ENCODE assay signal across 9 mouse cellular contexts in genomic region chr7:45744387-45744786, GRCm38 (mm10). TPM values are rescaled to one million over a fixed set of nuclear protein-coding genes. Genes with fewer than 3 reads are reported as not detected.
DNase-seq lines count a peak whose midpoint lies in the region; ATAC-seq and TF ChIP-seq lines count a peak whose summit lies in the region.
"Had no signal": no experiment of that assay in that cellular context is flagged by ENCODE, and none has a peak within 500 bp of the region (broad histone marks: within the 10 kb centered on the region; RNA-seq: fewer than 3 reads in every experiment).

No protein-coding gene starts in this region.

- no peaks in the 10 kb centered on the region for H3K4me1 ChIP-seq in hindbrain, embryonic 11.5 days (replicated peaks; ENCODE audit: control insufficient read depth, insufficient read depth, low read length)
- H3K4me1 ChIP-seq in hindbrain, embryonic 13.5 days (replicated peaks), result 0 out of 2 replicates have a peak, but pooled peaks cover 6% of the 10 kb centered on the region
- no peaks in the 10 kb centered on the region for H3K4me1 ChIP-seq in hindbrain, postnatal 0 days (ENCODE audit: insufficient read depth, low read length)

- 54% methylated on average over 2 of the region's 2 CpGs for WGBS in hindbrain, embryonic 11.5 days
- WGBS in hindbrain, embryonic 13.5 days, result 49% methylated on average over 2 of the region's 2 CpGs
- WGBS in hindbrain, postnatal 0 days, result 44% methylated on average over 2 of the region's 2 CpGs

- peak; percentile 72 for DNase-seq in hindbrain, embryonic 11.5 days (ENCODE audit: low spot score)
- peak; percentile 83 for DNase-seq in MN1 (ENCODE audit: low spot score)
- DNase-seq in cerebellum, postnatal 10 days, result peak; percentile 90 to 95
- peak; percentile 89 for DNase-seq in hindbrain, postnatal 0 days (ENCODE audit: low spot score)
- peak; percentile 35 to 69 for DNase-seq in left cerebral cortex, adult 8-10 months (ENCODE audit: low spot score in 2 of 2)
- DNase-seq in retina, adult 2 months (ENCODE audit: low read depth, low spot score), result peak; percentile 63
- no peak for DNase-seq in c-Kit-positive CD71-positive TER-119-positive erythroid progenitor cells, embryonic 14.5 days (ENCODE audit: low spot score)

- H3K36me3 ChIP-seq in hindbrain, embryonic 11.5 days (ENCODE audit: control insufficient read depth, insufficient read depth, low read length), result no peaks in the 10 kb centered on the region
- H3K36me3 ChIP-seq in hindbrain, embryonic 13.5 days, result no peaks in the 10 kb centered on the region
- H3K36me3 ChIP-seq in hindbrain, postnatal 0 days (ENCODE audit: insufficient read depth, low read length), result no peaks in the 10 kb centered on the region

- no peak overlapping the region for H3K9ac ChIP-seq in hindbrain, embryonic 11.5 days (ENCODE audit: low read depth, low read length)
- H3K9ac ChIP-seq in hindbrain, embryonic 13.5 days, result no peak overlapping the region
- no peak overlapping the region for H3K9ac ChIP-seq in hindbrain, postnatal 0 days (replicated peaks; ENCODE audit: low read length)
- H3K9ac ChIP-seq: liver, embryonic 14.5 days had no signal

- H3K27ac ChIP-seq in hindbrain, embryonic 11.5 days (ENCODE audit: low read depth, low read length), result no peak overlapping the region
- H3K27ac ChIP-seq in hindbrain, embryonic 13.5 days, result no peak overlapping the region
- no peak overlapping the region for H3K27ac ChIP-seq in hindbrain, postnatal 0 days
- H3K27ac ChIP-seq: liver, embryonic 14.5 days had no signal

- H3K27me3 ChIP-seq in hindbrain, embryonic 11.5 days (ENCODE audit: control insufficient read depth, insufficient read depth, low read length), result no peaks in the 10 kb centered on the region; the same call in 1 of the 2 replicates
- H3K27me3 ChIP-seq in hindbrain, embryonic 13.5 days, result peaks cover 16% of the 10 kb centered on the region
- no peaks in the 10 kb centered on the region for H3K27me3 ChIP-seq in hindbrain, postnatal 0 days (ENCODE audit: insufficient read depth, low read length)

- no peaks in the 10 kb centered on the region for H3K9me3 ChIP-seq in hindbrain, embryonic 11.5 days (ENCODE audit: control insufficient read depth, low read length)
- H3K9me3 ChIP-seq in hindbrain, embryonic 13.5 days, result no peaks in the 10 kb centered on the region
- H3K9me3 ChIP-seq in hindbrain, postnatal 0 days (ENCODE audit: low read length), result no peaks in the 10 kb centered on the region

- no peak for ATAC-seq in hindbrain, embryonic 11.5 days (ENCODE audit: low FRiP score)
- ATAC-seq in hindbrain, embryonic 13.5 days (ENCODE audit: low FRiP score), result no peak
- peak; percentile 46; the same call in 1 of the 2 replicates for ATAC-seq in hindbrain, postnatal 0 days

- no peak for TF ChIP-seq CTCF in hindbrain, postnatal 0 days (IDR thresholded peaks at IDR 0.05; ENCODE audit: low read depth)

- H3K4me2 ChIP-seq in hindbrain, embryonic 11.5 days (replicated peaks; ENCODE audit: low read depth, low read length), result no peak overlapping the region
- no peak overlapping the region for H3K4me2 ChIP-seq in hindbrain, embryonic 13.5 days
- H3K4me2 ChIP-seq in hindbrain, postnatal 0 days (ENCODE audit: low read depth, low read length), result no peak overlapping the region

- H3K4me3 ChIP-seq in hindbrain, embryonic 11.5 days (ENCODE audit: low read depth, low read length), result no peak overlapping the region
- H3K4me3 ChIP-seq in hindbrain, embryonic 13.5 days, result no peak overlapping the region
- H3K4me3 ChIP-seq in hindbrain, postnatal 0 days (ENCODE audit: low read length), result no peak overlapping the region

RNA-seq across cellular contexts. Expression of gene Spaca4, which starts 18.8 kb away (rescaled TPM):
- not detected in 2 replicates for polyA plus RNA-seq in hindbrain, embryonic 11.5 days (2014; fragmentation: Nextera tagmentation; extraction: Ambion mirVana)
- polyA plus RNA-seq in hindbrain, embryonic 13.5 days (2015; fragmentation: Nextera tagmentation; extraction: Ambion mirVana), result not detected in 2 replicates
- total RNA-seq in hindbrain, postnatal 0 days (2014; rRNA removed), result not detected in 2 replicates
- polyA plus RNA-seq in hindbrain, postnatal 0 days (2015; fragmentation: Nextera tagmentation; extraction: Ambion mirVana), result not detected in 2 replicates
- total RNA-seq in left cerebral cortex, adult 8-10 months (2022), result not detected
- polyA plus RNA-seq: liver, embryonic 14.5 days had no signal

RNA-seq across cellular contexts. Expression of gene Fam83e, which starts 23.4 kb away (rescaled TPM):
- 0.80 TPM in 2 replicates for polyA plus RNA-seq in hindbrain, embryonic 11.5 days (2014; fragmentation: Nextera tagmentation; extraction: Ambion mirVana)
- 0.48 and 0.83 TPM in 2 replicates for polyA plus RNA-seq in hindbrain, embryonic 13.5 days (2015; fragmentation: Nextera tagmentation; extraction: Ambion mirVana)
- 0.11 and 0.16 TPM in 2 replicates for total RNA-seq in hindbrain, postnatal 0 days (2014; rRNA removed)
- 0.09 and 0.25 TPM in 2 replicates for polyA plus RNA-seq in hindbrain, postnatal 0 days (2015; fragmentation: Nextera tagmentation; extraction: Ambion mirVana)
- total RNA-seq in left cerebral cortex, adult 8-10 months (2022), result under 1 TPM in 1 of 4 experiments, not detected in 3; 0.14 TPM

RNA-seq across cellular contexts. Expression of gene Sphk2, which starts 26.6 kb away (rescaled TPM):
- 13.6 and 17.6 TPM in 2 replicates for polyA plus RNA-seq in hindbrain, embryonic 11.5 days (2014; fragmentation: Nextera tagmentation; extraction: Ambion mirVana)
- polyA plus RNA-seq in hindbrain, embryonic 13.5 days (2015; fragmentation: Nextera tagmentation; extraction: Ambion mirVana), result 24.1 and 25.0 TPM in 2 replicates
- 27.4 and 31.6 TPM in 2 replicates for total RNA-seq in hindbrain, postnatal 0 days (2014; rRNA removed)
- polyA plus RNA-seq in hindbrain, postnatal 0 days (2015; fragmentation: Nextera tagmentation; extraction: Ambion mirVana), result 17.8 and 18.5 TPM in 2 replicates
- 10 to 100 TPM; 24.9 to 27.4 (median 25.3) TPM for total RNA-seq in left cerebral cortex, adult 8-10 months (2022)

RNA-seq across cellular contexts. Expression of gene Rpl18, which starts 29.1 kb away (rescaled TPM):
- polyA plus RNA-seq in hindbrain, embryonic 11.5 days (2014; fragmentation: Nextera tagmentation; extraction: Ambion mirVana), result 904 and 927 TPM in 2 replicates
- 626 and 633 TPM in 2 replicates for polyA plus RNA-seq in hindbrain, embryonic 13.5 days (2015; fragmentation: Nextera tagmentation; extraction: Ambion mirVana)
- 999 and 1,175 TPM in 2 replicates for total RNA-seq in hindbrain, postnatal 0 days (2014; rRNA removed)
- polyA plus RNA-seq in hindbrain, postnatal 0 days (2015; fragmentation: Nextera tagmentation; extraction: Ambion mirVana), result 519 and 535 TPM in 2 replicates
- 100 to 1,000 TPM; 340 to 384 (median 357) TPM for total RNA-seq in left cerebral cortex, adult 8-10 months (2022)

RNA-seq across cellular contexts. Expression of gene Lmtk3, which starts 39.2 kb away (rescaled TPM):
- polyA plus RNA-seq in hindbrain, embryonic 11.5 days (2014; fragmentation: Nextera tagmentation; extraction: Ambion mirVana), result 6.3 and 9.1 TPM in 2 replicates
- polyA plus RNA-seq in hindbrain, embryonic 13.5 days (2015; fragmentation: Nextera tagmentation; extraction: Ambion mirVana), result 21.1 and 22.8 TPM in 2 replicates
- 125 and 133 TPM in 2 replicates for total RNA-seq in hindbrain, postnatal 0 days (2014; rRNA removed)
- polyA plus RNA-seq in hindbrain, postnatal 0 days (2015; fragmentation: Nextera tagmentation; extraction: Ambion mirVana), result 13.6 and 13.9 TPM in 2 replicates
- 100 to 1,000 TPM; 219 to 241 (median 237) TPM for total RNA-seq in left cerebral cortex, adult 8-10 months (2022)
